Mouse (Mus musculus): Measurements from ENCODE around the gene Bpifb9a. TPM values are rescaled to one million over a fixed set of nuclear protein-coding genes. Genes with fewer than 3 reads are reported as not detected.
"Not testable (repeated sequence)": the region's sequence is repeated elsewhere in the genome, so short reads cannot be mapped to it uniquely, and the experiment has no call there.

The Bpifb9a gene
- polyA plus RNA-seq, 1 experiment from 2014 or later: not detected

DNA sequence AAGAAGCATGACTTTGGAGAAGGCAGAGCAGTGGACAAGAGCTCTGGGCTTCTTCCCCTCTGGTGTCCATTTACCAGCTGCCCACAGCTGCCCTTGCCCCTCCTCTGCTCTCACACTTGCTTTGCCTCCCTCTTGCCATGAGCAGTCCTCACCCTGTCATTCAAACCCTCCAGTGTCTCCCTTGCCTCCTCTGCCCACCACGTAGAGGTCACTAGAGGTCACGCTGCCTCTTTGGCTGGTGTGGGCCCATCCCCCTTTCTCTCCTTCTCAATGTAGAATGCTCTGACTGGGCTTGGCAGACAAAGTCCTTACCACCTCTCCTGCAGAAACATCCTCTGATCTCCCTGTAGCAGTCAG lies 33.8 kb upstream of the Bpifb9a start:
- H3K27me3 ChIP-seq (ENCODE audit: insufficient read depth, low read length): no peaks in the 10 kb centered on the region
- H3K36me3 ChIP-seq (ENCODE audit: insufficient read depth): no peaks in the 10 kb centered on the region
- peak overlapping the region; percentile 41 for H3K4me2 ChIP-seq
- DNase-seq: no peak
- peak; percentile 29; the same call in 1 of the 2 replicates for ATAC-seq (ENCODE audit: insufficient read depth)
- H3K9me3 ChIP-seq (ENCODE audit: low read depth, low read length): no peaks in the 10 kb centered on the region
- H3K27ac ChIP-seq (ENCODE audit: low read depth): peak overlapping the region; percentile 54; the same call in 1 of the 2 replicates
- WGBS: 25% methylated on average over 2 of the region's 2 CpGs
- no peak overlapping the region for H3K9ac ChIP-seq
- H3K4me1 ChIP-seq (ENCODE audit: insufficient read depth): 0 out of 2 replicates have a peak, but pooled peaks cover 10% of the 10 kb centered on the region
- H3K4me3 ChIP-seq (ENCODE audit: low read depth, low read length): no peak overlapping the region
- TF ChIP-seq CTCF (IDR thresholded peaks at IDR 0.05; ENCODE audit: low read depth): no peak

DNA sequence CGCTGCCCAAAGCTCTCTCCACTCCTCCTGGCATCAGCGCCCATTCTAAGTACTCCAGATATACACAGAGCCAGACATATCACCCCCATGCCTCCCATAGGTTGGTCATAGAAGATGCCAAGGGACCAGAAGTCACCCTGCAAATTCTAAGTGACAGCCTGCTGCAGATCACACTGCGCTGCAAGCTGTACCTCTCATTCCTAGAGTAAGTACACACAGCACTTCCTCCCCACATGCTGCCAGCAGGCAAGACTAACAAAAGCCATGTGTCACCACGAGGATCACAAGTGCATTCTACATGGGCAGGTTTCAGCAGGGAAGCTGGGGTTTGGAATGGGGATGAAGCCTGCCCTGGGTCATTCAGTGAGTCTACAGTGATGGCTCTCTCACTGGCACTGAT lies 30.7 kb upstream of the Bpifb9a start:
- H3K4me1 ChIP-seq (ENCODE audit: insufficient read depth): 0 out of 2 replicates have a peak, but pooled peaks cover 10% of the 10 kb centered on the region
- H3K4me2 ChIP-seq: no peak overlapping the region
- no peaks in the 10 kb centered on the region for H3K9me3 ChIP-seq (ENCODE audit: low read depth, low read length)
- no peak overlapping the region for H3K9ac ChIP-seq
- no peaks in the 10 kb centered on the region for H3K36me3 ChIP-seq (ENCODE audit: insufficient read depth)
- H3K27ac ChIP-seq (ENCODE audit: low read depth): no peak overlapping the region
- no peaks in the 10 kb centered on the region for H3K27me3 ChIP-seq (ENCODE audit: insufficient read depth, low read length)
- no peak for ATAC-seq (ENCODE audit: insufficient read depth)
- H3K4me3 ChIP-seq (ENCODE audit: low read depth, low read length): no peak overlapping the region
- no peak for DNase-seq
- no peak for TF ChIP-seq CTCF (IDR thresholded peaks at IDR 0.05; ENCODE audit: low read depth)
- WGBS: 65% methylated on average over 4 of the region's 4 CpGs

DNA sequence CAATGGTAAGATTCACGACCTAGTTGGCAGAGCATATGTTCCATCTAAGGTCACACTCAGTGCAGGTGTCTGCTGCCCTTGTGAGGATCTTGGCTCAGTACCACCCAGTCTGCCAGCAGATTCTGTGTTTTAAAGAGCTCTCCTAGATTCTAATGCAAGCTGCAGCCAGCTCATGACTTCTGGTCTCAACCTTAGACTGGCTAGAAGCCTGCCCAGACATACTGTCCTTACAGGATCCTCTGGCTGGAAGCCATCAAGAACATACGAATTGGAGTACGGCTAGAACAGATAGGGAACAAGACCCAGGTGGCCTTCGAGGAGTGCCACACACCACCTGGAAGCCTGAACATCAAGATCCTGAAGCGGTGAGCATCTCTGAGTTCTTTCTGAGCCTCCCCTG lies 29.8 kb upstream of the Bpifb9a start:
- Histone ChIP-seq H3K27ac (ENCODE audit: low read depth) (no peak overlapping the region), H3K9ac (no peak overlapping the region), H3K4me3 (ENCODE audit: low read depth, low read length) (no peak overlapping the region), H3K36me3 (ENCODE audit: insufficient read depth) (no peaks in the 10 kb centered on the region), H3K9me3 (ENCODE audit: low read depth, low read length) (no peaks in the 10 kb centered on the region), H3K4me1 (ENCODE audit: insufficient read depth) (0 out of 2 replicates have a peak, but pooled peaks cover 8% of the 10 kb centered on the region), H3K4me2 (no peak overlapping the region), H3K27me3 (ENCODE audit: insufficient read depth, low read length) (no peaks in the 10 kb centered on the region)
- no peak for ATAC-seq (ENCODE audit: insufficient read depth)
- 76% methylated on average over 5 of the region's 5 CpGs for WGBS
- TF ChIP-seq CTCF (IDR thresholded peaks at IDR 0.05; ENCODE audit: low read depth): no peak
- no peak for DNase-seq

DNA sequence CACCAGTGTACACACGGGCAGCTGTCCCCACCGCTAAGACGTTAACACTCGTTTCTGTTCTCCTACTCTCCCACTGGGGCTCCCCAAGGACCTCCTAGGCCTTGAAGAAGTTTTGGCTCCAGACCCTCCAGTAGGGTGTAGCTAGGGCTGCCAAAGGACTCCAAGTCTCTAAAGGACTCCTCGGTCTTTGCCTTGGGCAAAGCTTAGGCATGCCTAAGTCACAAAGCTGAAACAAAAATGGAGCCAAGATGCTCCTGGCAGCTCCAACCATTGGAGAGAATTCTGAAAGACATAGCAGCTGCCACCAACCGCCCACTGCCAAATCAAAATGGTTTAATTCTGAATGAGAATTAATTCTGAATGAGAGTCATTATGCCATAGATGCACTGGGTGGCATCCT lies 24.2 kb upstream of the Bpifb9a start:
- ATAC-seq (ENCODE audit: insufficient read depth) (no peak), DNase-seq (no peak)
- H3K4me2 ChIP-seq: no peak overlapping the region
- H3K27ac ChIP-seq (ENCODE audit: low read depth): no peak overlapping the region
- no peak for TF ChIP-seq CTCF (IDR thresholded peaks at IDR 0.05; ENCODE audit: low read depth)
- no peaks in the 10 kb centered on the region for H3K4me1 ChIP-seq (ENCODE audit: insufficient read depth)
- no peak overlapping the region for H3K9ac ChIP-seq
- 92% methylated on average over 6 of the region's 6 CpGs for WGBS
- no peak overlapping the region for H3K4me3 ChIP-seq (ENCODE audit: low read depth, low read length)
- no peaks in the 10 kb centered on the region for H3K36me3 ChIP-seq (ENCODE audit: insufficient read depth)
- H3K9me3 ChIP-seq (ENCODE audit: low read depth, low read length): no peaks in the 10 kb centered on the region
- no peaks in the 10 kb centered on the region for H3K27me3 ChIP-seq (ENCODE audit: insufficient read depth, low read length)

DNA sequence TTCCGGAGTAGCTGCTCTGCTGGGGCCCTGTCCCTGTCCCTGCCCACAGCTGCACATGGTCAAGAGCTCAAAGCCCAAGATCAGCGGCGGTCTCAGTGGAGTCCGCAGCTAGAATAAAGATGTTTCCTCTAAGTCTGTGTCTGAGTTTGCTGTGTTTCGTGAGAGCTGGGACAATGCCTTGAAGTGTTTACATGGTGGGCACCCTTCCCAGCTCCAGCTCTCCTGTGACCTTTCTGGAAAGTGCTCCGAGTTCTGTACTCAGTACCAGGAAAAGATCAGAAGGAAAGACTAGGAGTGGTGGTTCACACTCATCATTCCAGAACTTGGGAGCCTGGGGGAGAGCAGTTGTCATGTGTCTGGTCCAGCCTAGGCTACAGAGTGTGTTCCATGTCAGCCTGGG lies 16.9 kb upstream of the Bpifb9a start:
- Histone ChIP-seq H3K9ac (no peak overlapping the region), H3K27me3 (ENCODE audit: insufficient read depth, low read length) (no peaks in the 10 kb centered on the region), H3K36me3 (ENCODE audit: insufficient read depth) (no peaks in the 10 kb centered on the region), H3K4me2 (no peak overlapping the region), H3K4me1 (ENCODE audit: insufficient read depth) (no peaks in the 10 kb centered on the region), H3K9me3 (ENCODE audit: low read depth, low read length) (no peaks in the 10 kb centered on the region), H3K27ac (ENCODE audit: low read depth) (no peak overlapping the region), H3K4me3 (ENCODE audit: low read depth, low read length) (no peak overlapping the region)
- ATAC-seq (ENCODE audit: insufficient read depth) (no peak), DNase-seq (no peak)
- TF ChIP-seq CTCF (IDR thresholded peaks at IDR 0.05; ENCODE audit: low read depth): no peak
- WGBS: 58% methylated on average over 6 of the region's 6 CpGs

DNA sequence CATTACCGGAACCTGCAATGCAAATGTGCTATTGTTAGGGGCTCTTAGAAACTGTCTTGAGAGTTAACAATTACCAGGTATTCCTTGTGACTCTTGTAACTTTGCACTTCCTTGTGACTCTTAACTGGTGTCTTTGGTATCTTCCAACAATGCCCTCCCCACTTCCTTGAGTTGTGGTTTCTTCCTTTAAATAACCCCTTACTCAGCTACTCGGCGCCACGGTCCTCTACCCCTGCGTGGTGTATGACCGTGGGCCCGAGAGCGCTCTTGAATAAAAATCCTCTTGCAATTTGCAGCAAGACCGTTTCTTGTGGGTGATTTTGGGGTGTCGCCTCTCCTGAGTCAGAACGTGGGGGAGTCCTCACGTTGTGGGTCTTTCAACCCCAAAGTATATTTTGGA lies 14.9 kb upstream of the Bpifb9a start:
- not testable (repeated sequence) for H3K9me3 ChIP-seq (ENCODE audit: low read depth, low read length); H3K4me1 ChIP-seq (ENCODE audit: insufficient read depth); DNase-seq; H3K4me2 ChIP-seq; H3K4me3 ChIP-seq (ENCODE audit: low read depth, low read length); H3K27me3 ChIP-seq (ENCODE audit: insufficient read depth, low read length); H3K9ac ChIP-seq; ATAC-seq (ENCODE audit: insufficient read depth); H3K27ac ChIP-seq (ENCODE audit: low read depth); H3K36me3 ChIP-seq (ENCODE audit: insufficient read depth)
- WGBS: 93% methylated on average over 11 of the region's 12 CpGs

DNA sequence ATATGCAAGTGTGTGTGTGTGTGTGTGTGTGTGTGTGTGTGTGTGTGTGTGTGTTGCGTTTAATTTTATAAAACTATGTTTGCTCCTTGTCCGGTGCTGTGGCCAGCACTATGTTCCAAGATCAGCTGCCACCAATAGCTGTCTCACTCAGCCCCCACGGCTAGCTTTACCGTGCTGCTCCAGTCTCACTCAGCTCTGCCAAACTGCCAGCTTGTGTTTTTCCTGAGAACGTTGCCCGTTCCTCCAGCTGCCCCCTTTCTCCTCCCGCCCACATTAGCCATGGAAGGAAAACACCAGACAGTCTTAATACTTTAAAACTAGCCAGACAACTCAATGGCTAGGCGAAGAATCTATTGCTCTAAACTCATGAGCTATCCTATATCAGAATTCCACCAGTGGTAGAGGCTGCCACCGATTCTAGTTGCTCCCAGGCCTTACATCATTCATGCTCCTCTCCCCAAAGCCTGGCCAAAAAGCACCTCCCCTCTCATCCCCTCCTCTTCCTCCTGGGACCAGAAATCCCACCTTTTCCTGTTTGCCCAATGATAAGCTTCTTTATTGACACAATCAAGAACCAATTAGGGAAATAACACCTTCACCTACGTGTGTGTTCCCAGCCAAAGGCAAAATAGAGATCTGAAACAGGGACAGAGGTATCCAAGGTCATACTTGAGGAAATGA lies 14.2 kb upstream of the Bpifb9a start:
- H3K9me3 ChIP-seq (ENCODE audit: low read depth, low read length): no peaks in the 10 kb centered on the region
- H3K9ac ChIP-seq: no peak overlapping the region
- WGBS: 80% methylated on average over 10 of the region's 10 CpGs
- no peaks in the 10 kb centered on the region for H3K36me3 ChIP-seq (ENCODE audit: insufficient read depth)
- no peak overlapping the region for H3K27ac ChIP-seq (ENCODE audit: low read depth)
- no peak for ATAC-seq (ENCODE audit: insufficient read depth)
- no peak for TF ChIP-seq CTCF (IDR thresholded peaks at IDR 0.05; ENCODE audit: low read depth)
- DNase-seq: no peak
- H3K4me3 ChIP-seq (ENCODE audit: low read depth, low read length): no peak overlapping the region
- no peak overlapping the region for H3K4me2 ChIP-seq
- no peaks in the 10 kb centered on the region for H3K4me1 ChIP-seq (ENCODE audit: insufficient read depth)
- H3K27me3 ChIP-seq (ENCODE audit: insufficient read depth, low read length): no peaks in the 10 kb centered on the region

All from lung, embryonic 14.5 days (tissue).